Mouse (Mus musculus) embryonic facial prominence, embryonic 11.5 days (tissue): Measurements from ENCODE around the gene Ptprg. TPM values are rescaled to one million over a fixed set of nuclear protein-coding genes. Genes with fewer than 3 reads are reported as not detected.

Source experiments
- ATAC-seq: fragments of 200-750 bp; cut with Nextera tagmentation; replicated peaks from 2 replicates; pipeline ENCODE4 v1.8.0; 2017; ENCODE audit warnings: low read depth; ENCODE audit not compliant: insufficient number of reproducible peaks, low FRiP score, low TSS enrichment
- DNase-seq: peaks from one replicate; pipeline ENCODE4 v3.0.0-alpha.2; 2015; ENCODE audit warnings: low spot score
- H3K27ac ChIP-seq: fragments of 300-500 bp; sonication (generic); replicated peaks from 2 replicates; pipeline ENCODE4 v1.5.1; 2014; ENCODE audit warnings: mild to moderate bottlenecking, low read depth, low read length, control low read depth
- H3K27me3 ChIP-seq: fragments of 300-500 bp; sonication (generic); 2 replicates; pipeline ENCODE4 v1.6.1; 2014; ENCODE audit warnings: mild to moderate bottlenecking, low read length, moderate library complexity, mixed read lengths; ENCODE audit not compliant: control insufficient read depth, insufficient read depth
- H3K36me3 ChIP-seq: fragments of 300-500 bp; sonication (generic); replicated peaks from 2 replicates; pipeline ENCODE4 v1.6.1; 2014; ENCODE audit warnings: low read depth, mild to moderate bottlenecking, low read length, moderate library complexity, mixed read lengths; ENCODE audit not compliant: control insufficient read depth, insufficient read depth
- H3K4me1 ChIP-seq: fragments of 300-500 bp; sonication (generic); 2 replicates; pipeline ENCODE4 v1.6.1; 2014; ENCODE audit warnings: low read length, mixed read lengths; ENCODE audit not compliant: control insufficient read depth, insufficient read depth
- H3K4me2 ChIP-seq: fragments of 300-500 bp; sonication (generic); 2 replicates; pipeline ENCODE4 v1.6.1; 2014; ENCODE audit warnings: low read depth, mild to moderate bottlenecking, control low read depth, low read length, moderate library complexity
- H3K4me3 ChIP-seq: fragments of 300-500 bp; sonication (generic); 2 replicates; pipeline ENCODE4 v1.5.1; 2014; ENCODE audit warnings: low read depth, low read length, control low read depth
- H3K9ac ChIP-seq: fragments of 300-500 bp; sonication (generic); replicated peaks from 2 replicates; pipeline ENCODE4 v1.6.1; 2014; ENCODE audit warnings: mild to moderate bottlenecking, control low read depth, low read length
- H3K9me3 ChIP-seq: fragments of 300-500 bp; sonication (generic); replicated peaks from 2 replicates; pipeline ENCODE4 v1.6.1; 2016; ENCODE audit warnings: mild to moderate bottlenecking, low read length, inconsistent platforms, mixed read lengths; ENCODE audit not compliant: control insufficient read depth
- WGBS: fragments of 180-500 bp; shearing (Covaris S2); extraction: QIAGEN DNeasy Blood & Tissue Kit; methylation state at CpG from one replicate; pipeline ENCODE4 v1.1.7; 2014; 5-methylcytosine and 5-hydroxymethylcytosine counted together
- polyA plus RNA-seq: library from polyadenylated mRNA; unstranded; fragments of >200 nt; fragmentation: Nextera tagmentation; extraction: Ambion mirVana; gene quantifications from 2 replicates; pipeline ENCODE4 v1.2.1, GENCODE M21; 2014

Ptprg gene
- polyA plus RNA-seq, 1 experiment from 2014 or later = 28.7 TPM

GRCm38 (mm10) chr14:11732376-11732775, 179.0 kb downstream of the Ptprg start:
- H3K36me3 ChIP-seq = no peaks in the 10 kb centered on the region
- H3K4me1 ChIP-seq = no peaks in the 10 kb centered on the region
- DNase-seq = no peak
- H3K27ac ChIP-seq = no peak overlapping the region
- no peak overlapping the region for H3K4me2 ChIP-seq
- H3K9ac ChIP-seq = no peak overlapping the region
- no peak for ATAC-seq
- no peaks in the 10 kb centered on the region for H3K9me3 ChIP-seq
- no peak overlapping the region for H3K4me3 ChIP-seq
- no peaks in the 10 kb centered on the region for H3K27me3 ChIP-seq

- Histone ChIP-seq H3K36me3 (no peaks in the 10 kb centered on the region), H3K4me3 (no peak overlapping the region), H3K9me3 (no peaks in the 10 kb centered on the region), H3K4me2 (no peak overlapping the region), H3K9ac (no peak overlapping the region), H3K27ac (no peak overlapping the region), H3K27me3 (no peaks in the 10 kb centered on the region), H3K4me1 (no peaks in the 10 kb centered on the region)
- DNase-seq (no peak), ATAC-seq (no peak)
- WGBS = 85% methylated on average over 1 of the region's 1 CpGs
Observed at GRCm38 (mm10) chr14:11743726-11744125, 190.4 kb downstream of the Ptprg start.

GRCm38 (mm10) chr14:11752678-11753077, 199.3 kb downstream of the Ptprg start:
- Histone ChIP-seq H3K36me3 (no peaks in the 10 kb centered on the region), H3K4me1 (no peaks in the 10 kb centered on the region), H3K4me2 (no peak overlapping the region), H3K9me3 (no peaks in the 10 kb centered on the region), H3K27ac (no peak overlapping the region), H3K4me3 (no peak overlapping the region), H3K27me3 (no peaks in the 10 kb centered on the region), H3K9ac (no peak overlapping the region)
- DNase-seq (no peak), ATAC-seq (no peak)
- 76% methylated on average over 8 of the region's 8 CpGs for WGBS

- no peak overlapping the region for H3K9ac ChIP-seq
- 85% methylated on average over 4 of the region's 4 CpGs for WGBS
- no peak overlapping the region for H3K27ac ChIP-seq
- no peak overlapping the region for H3K4me3 ChIP-seq
- ATAC-seq (no peak), DNase-seq (no peak)
- H3K9me3 ChIP-seq = no peaks in the 10 kb centered on the region
- no peaks in the 10 kb centered on the region for H3K27me3 ChIP-seq
- no peaks in the 10 kb centered on the region for H3K36me3 ChIP-seq
- no peaks in the 10 kb centered on the region for H3K4me1 ChIP-seq
- H3K4me2 ChIP-seq = no peak overlapping the region
Observed at GRCm38 (mm10) chr14:11754656-11755055, 201.3 kb downstream of the Ptprg start.

DNA sequence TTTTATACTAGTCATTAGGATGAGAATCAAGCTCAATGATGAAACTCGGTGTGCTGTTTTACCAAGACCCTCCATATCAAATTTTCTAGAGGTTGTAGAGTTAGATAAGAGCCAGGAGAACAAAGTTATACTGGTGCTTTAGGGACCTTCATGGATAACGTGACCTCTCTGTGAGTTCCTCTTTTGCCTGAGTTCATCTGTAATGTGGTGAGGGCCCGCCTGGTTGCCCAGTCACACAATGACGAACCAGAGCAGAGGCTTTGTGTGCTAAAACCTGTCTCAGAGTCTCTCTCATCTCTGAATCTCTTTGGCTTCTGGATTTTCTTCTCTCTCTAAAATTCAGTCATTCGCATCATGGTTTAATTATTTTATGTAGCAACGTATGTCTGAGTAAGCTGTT, 204.9 kb downstream of the Ptprg start:
- H3K27ac ChIP-seq = no peak overlapping the region
- ATAC-seq (no peak), DNase-seq (no peak)
- H3K36me3 ChIP-seq = no peaks in the 10 kb centered on the region
- 76% methylated on average over 6 of the region's 6 CpGs for WGBS
- H3K9ac ChIP-seq = no peak overlapping the region
- H3K27me3 ChIP-seq = no peaks in the 10 kb centered on the region
- no peaks in the 10 kb centered on the region for H3K9me3 ChIP-seq
- no peak overlapping the region for H3K4me3 ChIP-seq
- H3K4me2 ChIP-seq = no peak overlapping the region
- no peaks in the 10 kb centered on the region for H3K4me1 ChIP-seq

GRCm38 (mm10) chr14:11759356-11759755, 206.0 kb downstream of the Ptprg start:
- no peak overlapping the region for H3K9ac ChIP-seq
- DNase-seq (no peak), ATAC-seq (no peak)
- no peaks in the 10 kb centered on the region for H3K9me3 ChIP-seq
- H3K4me2 ChIP-seq = no peak overlapping the region
- no peak overlapping the region for H3K27ac ChIP-seq
- no peaks in the 10 kb centered on the region for H3K4me1 ChIP-seq
- WGBS = 62% methylated on average over 1 of the region's 1 CpGs
- H3K36me3 ChIP-seq = no peaks in the 10 kb centered on the region
- no peak overlapping the region for H3K4me3 ChIP-seq
- no peaks in the 10 kb centered on the region for H3K27me3 ChIP-seq

- Histone ChIP-seq H3K9ac (no peak overlapping the region), H3K27me3 (no peaks in the 10 kb centered on the region), H3K4me1 (no peaks in the 10 kb centered on the region), H3K9me3 (no peaks in the 10 kb centered on the region), H3K4me3 (no peak overlapping the region), H3K4me2 (no peak overlapping the region), H3K27ac (no peak overlapping the region), H3K36me3 (no peaks in the 10 kb centered on the region)
- WGBS = 40% methylated on average over 7 of the region's 7 CpGs
- DNase-seq (peak; percentile 33), ATAC-seq (peak; percentile 77)
Observed at GRCm38 (mm10) chr14:11762995-11763394, 209.7 kb downstream of the Ptprg start.

- H3K36me3 ChIP-seq = no peaks in the 10 kb centered on the region
- H3K9me3 ChIP-seq = no peaks in the 10 kb centered on the region
- no peak overlapping the region for H3K27ac ChIP-seq
- H3K9ac ChIP-seq = no peak overlapping the region
- no peak overlapping the region for H3K4me3 ChIP-seq
- DNase-seq (no peak), ATAC-seq (no peak)
- 59% methylated on average over 5 of the region's 5 CpGs for WGBS
- no peaks in the 10 kb centered on the region for H3K27me3 ChIP-seq
- no peaks in the 10 kb centered on the region for H3K4me1 ChIP-seq
- no peak overlapping the region for H3K4me2 ChIP-seq
Observed at GRCm38 (mm10) chr14:11772736-11773135, 219.4 kb downstream of the Ptprg start.
